Mouse (Mus musculus): ENCODE results near the gene Ibsp. TPM values are rescaled to one million over a fixed set of nuclear protein-coding genes. Genes with fewer than 3 reads are reported as not detected.
A peak's percentile ranks its signal among the peaks of the same experiment; 100 is the strongest.

Ibsp gene
- polyA plus RNA-seq (2015; fragmentation: Nextera tagmentation; extraction: Ambion mirVana), result 0.12 TPM in 1 of 2 replicates, not detected in the other

- Histone ChIP-seq H3K4me3 (replicated peaks) (no peak within 1 kb of the TSS), H3K27me3 (no peaks in the 10 kb centered on the region), H3K36me3 (no peaks in the 10 kb centered on the region), H3K9ac (replicated peaks) (no peak within 1 kb of the TSS), H3K9me3 (no peaks in the 10 kb centered on the region), H3K4me1 (replicated peaks) (no peaks in the 10 kb centered on the region), H3K4me2 (replicated peaks) (no peak within 1 kb of the TSS), H3K27ac (no peak within 1 kb of the TSS)
- WGBS, result 48% methylated on average over 6 of the region's 6 CpGs
- no peak for ATAC-seq
Observed at GRCm38 (mm10) chr5:104298994-104299393, at the start of gene Ibsp. TSS of gene Ibsp (plus strand) at chr5:104299171.

- Histone ChIP-seq H3K36me3 (no peaks in the 10 kb centered on the region), H3K4me3 (replicated peaks) (no peak overlapping the region), H3K4me2 (replicated peaks) (no peak overlapping the region), H3K9ac (replicated peaks) (no peak overlapping the region), H3K27ac (no peak overlapping the region), H3K4me1 (replicated peaks) (no peaks in the 10 kb centered on the region), H3K9me3 (no peaks in the 10 kb centered on the region), H3K27me3 (no peaks in the 10 kb centered on the region)
- no peak for ATAC-seq
- WGBS, result 89% methylated on average over 5 of the region's 5 CpGs
Observed at GRCm38 (mm10) chr5:104251811-104252210, 47.2 kb upstream of the Ibsp start.

GRCm38 (mm10) chr5:104256585-104256984 is 42.4 kb upstream of the Ibsp start:
- Histone ChIP-seq H3K4me3 (replicated peaks) (no peak overlapping the region), H3K36me3 (no peaks in the 10 kb centered on the region), H3K27ac (no peak overlapping the region), H3K4me2 (replicated peaks) (no peak overlapping the region), H3K9me3 (no peaks in the 10 kb centered on the region), H3K9ac (replicated peaks) (no peak overlapping the region), H3K4me1 (replicated peaks) (no peaks in the 10 kb centered on the region), H3K27me3 (no peaks in the 10 kb centered on the region)
- ATAC-seq, result no peak
- 79% methylated on average over 3 of the region's 3 CpGs for WGBS

GRCm38 (mm10) chr5:104261908-104262461 is 37.0 kb upstream of the Ibsp start:
- Histone ChIP-seq H3K27me3 (no peaks in the 10 kb centered on the region), H3K36me3 (no peaks in the 10 kb centered on the region), H3K4me1 (replicated peaks) (no peaks in the 10 kb centered on the region), H3K9me3 (no peaks in the 10 kb centered on the region), H3K4me2 (replicated peaks) (no peak overlapping the region), H3K4me3 (replicated peaks) (no peak overlapping the region), H3K27ac (no peak overlapping the region), H3K9ac (replicated peaks) (no peak overlapping the region)
- WGBS, result 86% methylated on average over 4 of the region's 4 CpGs
- no peak for ATAC-seq

DNA sequence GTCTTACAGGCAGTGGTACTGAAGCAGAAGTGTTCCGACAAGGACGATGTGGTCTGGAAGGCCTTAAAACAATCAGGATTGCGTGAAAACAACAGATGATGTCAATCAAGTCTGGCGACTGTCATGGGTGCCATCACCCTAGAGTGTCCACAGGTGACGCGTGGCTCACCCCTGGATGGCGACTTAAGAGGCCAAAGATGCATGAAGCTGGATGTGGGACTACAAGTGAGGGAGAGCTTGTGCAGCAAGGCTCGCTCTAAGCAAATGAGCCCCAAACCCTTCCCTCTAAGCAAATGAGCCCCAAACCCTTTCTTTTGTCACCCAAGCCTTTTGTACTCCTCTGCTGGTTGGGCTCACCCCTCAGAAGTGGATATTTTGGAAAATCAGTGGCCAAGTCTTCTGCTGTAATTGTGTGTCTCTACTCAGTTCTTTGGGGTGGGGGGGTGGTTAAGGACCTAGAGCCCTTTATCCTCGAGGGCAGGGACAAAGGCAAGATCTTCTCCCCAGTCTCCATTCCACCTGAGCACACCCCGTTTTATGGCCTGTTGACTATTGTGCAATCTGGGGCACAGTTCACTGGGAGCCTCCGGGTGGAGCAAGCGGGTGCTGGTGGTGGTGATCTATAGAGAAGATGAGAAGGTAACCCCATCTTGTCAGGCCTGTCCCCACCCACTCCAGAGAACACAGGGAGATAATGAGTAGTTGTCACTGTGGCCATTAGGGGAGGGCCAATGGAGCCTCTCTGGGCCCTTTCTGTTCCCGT is 35.8 kb upstream of the Ibsp start:
- H3K4me1 ChIP-seq (replicated peaks), result no peaks in the 10 kb centered on the region
- H3K9ac ChIP-seq (replicated peaks), result no peak overlapping the region
- WGBS, result 87% methylated on average over 13 of the region's 13 CpGs
- no peak overlapping the region for H3K27ac ChIP-seq
- H3K4me3 ChIP-seq (replicated peaks), result no peak overlapping the region
- no peak overlapping the region for H3K4me2 ChIP-seq (replicated peaks)
- 0 out of 2 replicates have a peak, but pooled peaks have one; percentile 20 for ATAC-seq
- H3K36me3 ChIP-seq, result no peaks in the 10 kb centered on the region
- H3K9me3 ChIP-seq, result no peaks in the 10 kb centered on the region
- no peaks in the 10 kb centered on the region for H3K27me3 ChIP-seq

DNA sequence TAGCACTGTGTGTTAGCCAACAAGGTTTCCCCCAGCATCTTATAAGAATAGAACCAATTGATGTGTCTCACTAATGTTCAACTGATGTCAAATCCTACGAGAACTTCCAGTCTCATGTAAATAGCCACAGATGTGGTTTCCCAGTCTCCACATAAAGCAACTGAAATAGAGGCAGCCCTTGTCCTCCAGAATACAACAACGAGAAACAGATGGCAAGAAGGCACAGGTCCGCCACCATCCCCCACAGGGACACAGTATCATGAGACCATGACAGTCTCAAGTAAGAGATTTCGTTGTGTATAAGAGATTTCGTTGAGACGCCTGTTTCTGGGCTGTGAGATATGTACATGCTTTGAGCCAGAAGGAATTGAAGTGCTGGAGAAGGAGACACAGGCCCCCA is 4.8 kb upstream of the Ibsp start:
- H3K4me1 ChIP-seq (replicated peaks), result no peaks in the 10 kb centered on the region
- no peaks in the 10 kb centered on the region for H3K36me3 ChIP-seq
- ATAC-seq, result no peak
- no peaks in the 10 kb centered on the region for H3K9me3 ChIP-seq
- H3K4me3 ChIP-seq (replicated peaks), result no peak overlapping the region
- no peak overlapping the region for H3K9ac ChIP-seq (replicated peaks)
- H3K4me2 ChIP-seq (replicated peaks), result no peak overlapping the region
- no peak overlapping the region for H3K27ac ChIP-seq
- no peaks in the 10 kb centered on the region for H3K27me3 ChIP-seq
- WGBS, result 82% methylated on average over 6 of the region's 6 CpGs

GRCm38 (mm10) chr5:104314073-104314472 is 15.1 kb downstream of the Ibsp start:
- Histone ChIP-seq H3K4me2 (replicated peaks) (no peak overlapping the region), H3K9me3 (no peaks in the 10 kb centered on the region), H3K4me1 (replicated peaks) (no peaks in the 10 kb centered on the region), H3K36me3 (no peaks in the 10 kb centered on the region), H3K27me3 (no peaks in the 10 kb centered on the region), H3K4me3 (replicated peaks) (no peak overlapping the region), H3K9ac (replicated peaks) (no peak overlapping the region), H3K27ac (no peak overlapping the region)
- 52% methylated on average over 1 of the region's 1 CpGs for WGBS
- no peak for ATAC-seq

DNA sequence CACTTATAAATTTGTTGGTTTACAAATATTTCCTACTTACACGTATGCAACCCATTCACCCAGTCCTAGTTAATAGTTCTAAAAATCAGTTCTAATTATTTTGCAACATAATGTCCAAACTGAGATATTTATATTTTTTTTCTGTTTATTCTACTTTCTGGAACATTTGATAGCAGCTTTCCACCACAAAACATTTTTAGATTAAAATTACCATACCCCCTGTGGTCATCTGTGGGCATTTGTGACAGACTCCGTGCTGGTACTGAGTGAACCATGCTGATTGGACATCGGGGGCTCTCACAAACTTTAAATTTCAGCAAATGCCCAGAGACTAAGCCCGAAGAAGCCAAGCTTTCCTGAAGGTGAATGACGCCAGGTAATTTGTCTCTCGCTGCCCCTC is 26.1 kb downstream of the Ibsp start, which contains the start of gene Mepe:
Mepe (plus strand) TSS at position 301 of the 400 bp plus-strand sequence.
- H3K27ac ChIP-seq, result no peak within 1 kb of the TSS
- H3K27me3 ChIP-seq, result no peaks in the 10 kb centered on the region
- no peaks in the 10 kb centered on the region for H3K9me3 ChIP-seq
- H3K4me1 ChIP-seq (replicated peaks), result no peaks in the 10 kb centered on the region
- 93% methylated on average over 6 of the region's 6 CpGs for WGBS
- H3K4me3 ChIP-seq (replicated peaks), result no peak within 1 kb of the TSS
- H3K9ac ChIP-seq (replicated peaks), result no peak within 1 kb of the TSS
- no peak for ATAC-seq
- H3K4me2 ChIP-seq (replicated peaks), result no peak within 1 kb of the TSS
- H3K36me3 ChIP-seq, result no peaks in the 10 kb centered on the region

- Histone ChIP-seq H3K4me2 (replicated peaks) (no peak overlapping the region), H3K36me3 (no peaks in the 10 kb centered on the region), H3K4me1 (replicated peaks) (no peaks in the 10 kb centered on the region), H3K4me3 (replicated peaks) (no peak overlapping the region), H3K9ac (replicated peaks) (no peak overlapping the region), H3K9me3 (no peaks in the 10 kb centered on the region), H3K27me3 (no peaks in the 10 kb centered on the region), H3K27ac (no peak overlapping the region)
- no peak for ATAC-seq
- WGBS, result 75% methylated on average over 4 of the region's 4 CpGs
Observed at GRCm38 (mm10) chr5:104326884-104327283, 27.9 kb downstream of the Ibsp start.

GRCm38 (mm10) chr5:104327389-104327788 is 28.4 kb downstream of the Ibsp start:
- H3K9me3 ChIP-seq, result no peaks in the 10 kb centered on the region
- H3K9ac ChIP-seq (replicated peaks), result no peak overlapping the region
- ATAC-seq, result no peak
- no peaks in the 10 kb centered on the region for H3K36me3 ChIP-seq
- no peak overlapping the region for H3K4me3 ChIP-seq (replicated peaks)
- no peak overlapping the region for H3K27ac ChIP-seq
- WGBS, result 81% methylated on average over 8 of the region's 8 CpGs
- H3K4me1 ChIP-seq (replicated peaks), result no peaks in the 10 kb centered on the region
- H3K27me3 ChIP-seq, result no peaks in the 10 kb centered on the region
- no peak overlapping the region for H3K4me2 ChIP-seq (replicated peaks)

DNA sequence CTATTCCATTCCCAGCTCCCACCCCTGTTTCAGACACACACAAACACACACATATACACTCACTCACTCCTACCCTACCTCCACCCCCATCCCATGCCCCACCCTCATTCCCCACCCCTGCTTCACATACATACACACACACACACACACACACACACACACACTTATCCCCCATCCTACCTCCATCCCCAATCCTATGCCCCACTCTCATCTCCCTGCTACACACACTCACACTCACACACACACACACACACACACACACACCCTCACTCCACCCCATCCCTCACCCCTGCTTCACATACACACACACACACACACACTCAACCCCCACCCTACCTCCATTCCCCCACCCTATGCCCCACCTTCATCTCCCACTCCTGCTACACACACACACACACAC is 28.9 kb downstream of the Ibsp start:
- Histone ChIP-seq H3K9me3 (no peaks in the 10 kb centered on the region), H3K4me2 (replicated peaks) (no peak overlapping the region), H3K4me1 (replicated peaks) (no peaks in the 10 kb centered on the region), H3K36me3 (no peaks in the 10 kb centered on the region), H3K9ac (replicated peaks) (no peak overlapping the region), H3K27me3 (no peaks in the 10 kb centered on the region), H3K4me3 (replicated peaks) (no peak overlapping the region), H3K27ac (no peak overlapping the region)
- ATAC-seq, result peak; percentile 45

- H3K9me3 ChIP-seq, result no peaks in the 10 kb centered on the region
- H3K4me1 ChIP-seq (replicated peaks), result no peaks in the 10 kb centered on the region
- H3K36me3 ChIP-seq, result no peaks in the 10 kb centered on the region
- no peak overlapping the region for H3K4me3 ChIP-seq (replicated peaks)
- 85% methylated on average over 4 of the region's 4 CpGs for WGBS
- H3K27me3 ChIP-seq, result no peaks in the 10 kb centered on the region
- ATAC-seq, result peak; percentile 62
- H3K27ac ChIP-seq, result no peak overlapping the region
- H3K4me2 ChIP-seq (replicated peaks), result no peak overlapping the region
- no peak overlapping the region for H3K9ac ChIP-seq (replicated peaks)
Observed at GRCm38 (mm10) chr5:104328317-104328850, 29.4 kb downstream of the Ibsp start.

All from midbrain, embryonic 13.5 days (tissue).